Mouse (Mus musculus) spleen, adult 2 months (tissue): ENCODE data around the gene Lpar3.

Experiments used
- CTCF ChIP-seq: fragments of 200-500 bp; IDR thresholded peaks from 2 replicates; pipeline ENCODE4 v1.5.1; 2011; ENCODE audit warnings: mild to moderate bottlenecking, inconsistent platforms; ENCODE audit not compliant: insufficient read depth, insufficient read length, insufficient replicate concordance; ENCODE audit errors: extremely low read depth
- POLR2A ChIP-seq: fragments of 200-500 bp; IDR thresholded peaks from 2 replicates; pipeline ENCODE4 v1.6.1; 2011; ENCODE audit warnings: low read depth, low read length, inconsistent platforms

GRCm38 (mm10) chr3:146257483-146258122, 36.8 kb downstream of the Lpar3 start:
- no peak for TF ChIP-seq CTCF
- no peak for TF ChIP-seq POLR2A
